Mouse (Mus musculus) liver, embryonic 16.5 days (tissue): Measurements from ENCODE around the gene Hmgb2. TPM values are rescaled to one million over a fixed set of nuclear protein-coding genes. Genes with fewer than 3 reads are reported as not detected.
"Not testable (repeated sequence)": the region's sequence is repeated elsewhere in the genome, so short reads cannot be mapped to it uniquely, and the experiment has no call there.

ENCODE experiments used
- ATAC-seq: fragments of 200-750 bp; cut with Nextera tagmentation; 2 replicates; pipeline ENCODE4 v1.8.0; 2017; ENCODE audit warnings: low read depth, mild to moderate bottlenecking, moderate number of reproducible peaks, moderate library complexity
- H3K27ac ChIP-seq: fragments of 300-500 bp; sonication (generic); 2 replicates; pipeline ENCODE4 v1.5.1; 2014; ENCODE audit warnings: mild to moderate bottlenecking, low read length
- H3K27me3 ChIP-seq: fragments of 300-500 bp; sonication (generic); 2 replicates; pipeline ENCODE4 v1.6.1; 2014; ENCODE audit warnings: low read depth, low read length, mixed read lengths; ENCODE audit not compliant: control insufficient read depth, insufficient read depth
- H3K36me3 ChIP-seq: fragments of 300-500 bp; sonication (generic); 2 replicates; pipeline ENCODE4 v1.6.1; 2014; ENCODE audit warnings: mild to moderate bottlenecking; ENCODE audit not compliant: control insufficient read depth, insufficient read depth
- H3K4me1 ChIP-seq: fragments of 300-500 bp; sonication (generic); 2 replicates; pipeline ENCODE4 v1.6.1; 2014; ENCODE audit warnings: low read depth, low read length, mixed read lengths; ENCODE audit not compliant: control insufficient read depth
- H3K4me2 ChIP-seq: fragments of 300-500 bp; sonication (generic); 2 replicates; pipeline ENCODE4 v1.6.1; 2014; ENCODE audit warnings: low read depth, low read length, mixed read lengths
- H3K4me3 ChIP-seq: fragments of 300-500 bp; sonication (generic); 2 replicates; pipeline ENCODE4 v1.5.1; 2014; ENCODE audit warnings: low read depth, mild to moderate bottlenecking, low read length
- H3K9ac ChIP-seq: fragments of 300-500 bp; sonication (generic); 2 replicates; pipeline ENCODE4 v1.6.1; 2014; ENCODE audit warnings: low read depth, low read length
- H3K9me3 ChIP-seq: fragments of 300-500 bp; sonication (generic); replicated peaks from 2 replicates; pipeline ENCODE4 v1.6.1; 2016; ENCODE audit warnings: low read length; ENCODE audit not compliant: control insufficient read depth
- WGBS: fragments of 180-500 bp; shearing (Covaris S2); extraction: QIAGEN DNeasy Blood & Tissue Kit; methylation state at CpG from one replicate; pipeline ENCODE4 v1.1.7; 2014; ENCODE audit not compliant: insufficient replicate concordance; 5-methylcytosine and 5-hydroxymethylcytosine counted together
- polyA plus RNA-seq: library from polyadenylated mRNA; unstranded; fragments of >200 nt; fragmentation: Nextera tagmentation; extraction: Ambion mirVana; gene quantifications from 2 replicates; pipeline ENCODE4 v1.2.1, GENCODE M21; 2015

Hmgb2 gene
- polyA plus RNA-seq, 1 experiment from 2014 or later = 226 TPM

- no peaks in the 10 kb centered on the region for H3K9me3 ChIP-seq
- no peak overlapping the region for H3K4me3 ChIP-seq
- no peak overlapping the region for H3K4me2 ChIP-seq
- no peaks in the 10 kb centered on the region for H3K27me3 ChIP-seq
- 38% methylated on average over 5 of the region's 5 CpGs for WGBS
- H3K27ac ChIP-seq = no peak overlapping the region
- H3K4me1 ChIP-seq = peaks cover 15% of the 10 kb centered on the region
- H3K9ac ChIP-seq = no peak overlapping the region
- no peak for ATAC-seq
- no peaks in the 10 kb centered on the region for H3K36me3 ChIP-seq
Observed at GRCm38 (mm10) chr8:57503641-57504040, 8.1 kb upstream of the Hmgb2 start.

GRCm38 (mm10) chr8:57505500-57505899, 6.2 kb upstream of the Hmgb2 start:
- Histone ChIP-seq H3K4me3 (peak overlapping the region; percentile 39), H3K4me2 (peak overlapping the region; percentile 38; the same call in 1 of the 2 replicates), H3K4me1 (peaks cover 21% of the 10 kb centered on the region), H3K27ac (peak overlapping the region; percentile 52; the same call in 1 of the 2 replicates)
- WGBS = 76% methylated on average over 1 of the region's 1 CpGs
- not testable (repeated sequence) for H3K9ac ChIP-seq, H3K36me3 ChIP-seq, H3K27me3 ChIP-seq, H3K9me3 ChIP-seq
- peak; percentile 58 for ATAC-seq

- peaks cover 23% of the 10 kb centered on the region for H3K4me1 ChIP-seq
- no peaks in the 10 kb centered on the region for H3K36me3 ChIP-seq
- H3K27me3 ChIP-seq = no peaks in the 10 kb centered on the region
- no peaks in the 10 kb centered on the region for H3K9me3 ChIP-seq
- H3K27ac ChIP-seq = no peak overlapping the region
- no peak overlapping the region for H3K9ac ChIP-seq
- ATAC-seq = no peak
- no peak overlapping the region for H3K4me2 ChIP-seq
- peak overlapping the region; percentile 17 for H3K4me3 ChIP-seq
- 71% methylated on average over 4 of the region's 4 CpGs for WGBS
Observed at GRCm38 (mm10) chr8:57507556-57508063, 4.1 kb upstream of the Hmgb2 start.

- 66% methylated on average over 4 of the region's 4 CpGs for WGBS
- H3K9me3 ChIP-seq = no peaks in the 10 kb centered on the region
Observed at GRCm38 (mm10) chr8:57508657-57509056, 3.0 kb upstream of the Hmgb2 start.

GRCm38 (mm10) chr8:57510791-57511315, 854 bp upstream of the Hmgb2 start:
- Histone ChIP-seq H3K27ac (peak overlapping the region; percentile 89), H3K4me1 (peaks cover 20% of the 10 kb centered on the region), H3K27me3 (no peaks in the 10 kb centered on the region), H3K4me3 (peak overlapping the region; percentile 75), H3K4me2 (peak overlapping the region; percentile 93), H3K9ac (peak overlapping the region; percentile 96), H3K9me3 (no peaks in the 10 kb centered on the region), H3K36me3 (peaks cover 15% of the 10 kb centered on the region)
- ATAC-seq = peak; percentile 2
- 2% methylated on average over 31 of the region's 31 CpGs for WGBS

More at GRCm38 (mm10) chr8:57508657-57509056, 3.0 kb upstream of the Hmgb2 start:
- no peaks in the 10 kb centered on the region for H3K27me3 ChIP-seq
- H3K27ac ChIP-seq = no peak overlapping the region
- H3K4me2 ChIP-seq = no peak overlapping the region
- H3K4me3 ChIP-seq = no peak overlapping the region
- peaks cover 23% of the 10 kb centered on the region for H3K4me1 ChIP-seq
- peaks cover 4% of the 10 kb centered on the region for H3K36me3 ChIP-seq
- ATAC-seq = no peak
- H3K9ac ChIP-seq = no peak overlapping the region

- Histone ChIP-seq H3K4me2 (peak overlapping the region; percentile 65), H3K9ac (peak overlapping the region; percentile 92), H3K9me3 (no peaks in the 10 kb centered on the region), H3K27ac (peak overlapping the region; percentile 100), H3K36me3 (peaks cover 30% of the 10 kb centered on the region), H3K27me3 (no peaks in the 10 kb centered on the region), H3K4me1 (peaks cover 17% of the 10 kb centered on the region), H3K4me3 (peak overlapping the region; percentile 75)
- WGBS = 0% methylated on average over 68 of the region's 96 CpGs
- peak; percentile 49 for ATAC-seq
Observed at GRCm38 (mm10) chr8:57512141-57513056, 692 bp downstream of the Hmgb2 start.

- H3K9me3 ChIP-seq, ATAC-seq, H3K27me3 ChIP-seq: not testable (repeated sequence)
- Histone ChIP-seq H3K4me1 (peaks cover 15% of the 10 kb centered on the region), H3K27ac (peak overlapping the region; percentile 100), H3K4me3 (peak overlapping the region; percentile 75), H3K4me2 (peak overlapping the region; percentile 65), H3K36me3 (peaks cover 37% of the 10 kb centered on the region), H3K9ac (peak overlapping the region; percentile 92)
- 3% methylated on average over 10 of the region's 10 CpGs for WGBS
Observed at GRCm38 (mm10) chr8:57513178-57513661, 1.5 kb downstream of the Hmgb2 start.

- H3K27ac ChIP-seq, ATAC-seq, H3K9ac ChIP-seq, H3K9me3 ChIP-seq, H3K27me3 ChIP-seq, H3K4me3 ChIP-seq, H3K4me2 ChIP-seq: not testable (repeated sequence)
- peaks cover 15% of the 10 kb centered on the region for H3K4me1 ChIP-seq
- WGBS = 91% methylated on average over 4 of the region's 5 CpGs
- peaks cover 37% of the 10 kb centered on the region for H3K36me3 ChIP-seq
Observed at GRCm38 (mm10) chr8:57516685-57517084, 5.0 kb downstream of the Hmgb2 start.
